Comparison of ENCODE assay signal across 10 mouse cellular contexts in genomic region chr2:112812637-112813402, GRCm38 (mm10).
A peak's percentile ranks its signal among the peaks of the same experiment; 100 is the strongest.
DNase-seq lines count a peak whose midpoint lies in the region; ATAC-seq and TF ChIP-seq lines count a peak whose summit lies in the region.
"Had no signal": no experiment of that assay in that cellular context is flagged by ENCODE, and none has a peak within 500 bp of the region (broad histone marks: within the 10 kb centered on the region; RNA-seq: fewer than 3 reads in every experiment).

No protein-coding gene starts in this region.

- no peaks in the 10 kb centered on the region for H3K27me3 ChIP-seq in heart, postnatal 0 days (ENCODE audit: control insufficient read depth, insufficient read depth, low read length)
- no peaks in the 10 kb centered on the region for H3K27me3 ChIP-seq in CH12.LX (replicated peaks)
- H3K27me3 ChIP-seq in liver, embryonic 14.5 days (ENCODE audit: control insufficient read depth, insufficient read depth, low read length): no peaks in the 10 kb centered on the region
- H3K27me3 ChIP-seq: embryonic facial prominence, embryonic 13.5 days had no signal

- TF ChIP-seq RAD21 in CH12.LX (IDR thresholded peaks at IDR 0.05; ENCODE audit: low read depth, low read length): peak; percentile 71

- peak; percentile 40 for TF ChIP-seq CTCF in heart, postnatal 0 days (IDR thresholded peaks at IDR 0.05; ENCODE audit: low read depth)
- peak; percentile 35 to 61; a peak in 3 of 4 replicates for TF ChIP-seq CTCF in CH12.LX (conservative IDR thresholded peaks at IDR 0.05 in 1 of 2, IDR thresholded peaks at IDR 0.05 in 1 of 2; ENCODE audit: low read depth in 2 of 2, low read length in 2 of 2)
- no peak for TF ChIP-seq CTCF in liver, embryonic 14.5 days (IDR thresholded peaks at IDR 0.05; ENCODE audit: low read depth)

- H3K9me3 ChIP-seq in heart, postnatal 0 days (replicated peaks; ENCODE audit: control insufficient read depth, low read length): no peaks in the 10 kb centered on the region
- H3K9me3 ChIP-seq in CH12.LX (replicated peaks; ENCODE audit: low read length): no peaks in the 10 kb centered on the region
- no peaks in the 10 kb centered on the region for H3K9me3 ChIP-seq in liver, embryonic 14.5 days (ENCODE audit: control insufficient read depth, low read length)
- H3K9me3 ChIP-seq: embryonic facial prominence, embryonic 13.5 days had no signal

- H3K4me2 ChIP-seq in heart, postnatal 0 days (ENCODE audit: low read depth, low read length): no peak overlapping the region
- no peak overlapping the region for H3K4me2 ChIP-seq in CH12.LX (ENCODE audit: insufficient read depth, low read depth, poor library complexity, severe bottlenecking)
- H3K4me2 ChIP-seq in liver, embryonic 14.5 days (ENCODE audit: low read depth): no peak overlapping the region
- H3K4me2 ChIP-seq: embryonic facial prominence, embryonic 13.5 days had no signal

- intact Hi-C loops in heart, postnatal 36 days (cut with DNase I): no loop called here

- DNase-seq in heart, postnatal 0 days (ENCODE audit: low spot score): no peak
- no peak for DNase-seq in heart, postnatal 36 days
- peak; percentile 27 for DNase-seq in CH12.LX (ENCODE audit: extremely low read depth)
- DNase-seq in cerebellum, postnatal 14 days: peak; percentile 40 to 48
- peak in 1 of 3 experiments; percentile 2 for DNase-seq in liver, embryonic 14.5 days (ENCODE audit: low read depth in 3 of 3, low spot score in 3 of 3)
- DNase-seq in adrenal gland, postnatal 4 days (ENCODE audit: low spot score in 2 of 2): no peak
- DNase-seq in lung, postnatal 25 days (ENCODE audit: low spot score): no peak
- DNase-seq in B cell, adult 2 months: no peak

- no peaks in the 10 kb centered on the region for H3K79me2 ChIP-seq in CH12.LX (replicated peaks; ENCODE audit: control insufficient read depth, extremely low read depth, insufficient read depth, poor library complexity, severe bottlenecking)

- no peak for TF ChIP-seq EP300 in heart, postnatal 0 days (IDR thresholded peaks at IDR 0.05; ENCODE audit: low read depth)
- TF ChIP-seq EP300 in CH12.LX (IDR thresholded peaks at IDR 0.05; ENCODE audit: low read length): no peak
- no peak for TF ChIP-seq EP300 in liver, embryonic 14.5 days (IDR thresholded peaks at IDR 0.05; ENCODE audit: low read depth)

- no peaks in the 10 kb centered on the region for H3K36me3 ChIP-seq in heart, postnatal 0 days (replicated peaks; ENCODE audit: control insufficient read depth, insufficient read depth, low read length)
- H3K36me3 ChIP-seq in CH12.LX (replicated peaks in 1 of 2; ENCODE audit: control insufficient read depth in 1 of 2, insufficient read depth in 1 of 2, low read length in 1 of 2): no peaks in the 10 kb centered on the region
- H3K36me3 ChIP-seq in liver, embryonic 14.5 days (replicated peaks; ENCODE audit: control insufficient read depth, insufficient read depth, low read depth): no peaks in the 10 kb centered on the region
- H3K36me3 ChIP-seq: embryonic facial prominence, embryonic 13.5 days had no signal

- no peak overlapping the region for H3K27ac ChIP-seq in heart, postnatal 0 days (ENCODE audit: low read depth)
- H3K27ac ChIP-seq in CH12.LX (ENCODE audit: insufficient read depth, low read depth): no peak overlapping the region
- H3K27ac ChIP-seq in liver, embryonic 14.5 days: no peak overlapping the region
- H3K27ac ChIP-seq: embryonic facial prominence, embryonic 13.5 days; macrophage had no signal

- in situ Hi-C loops in CH12.LX (cut with MboI; ENCODE audit: low pct_ligation_motif_present, low pct_unique_long_range_greater_than_20kb, low sequenced_read_pairs): no loop called here

- ATAC-seq in heart, postnatal 0 days (ENCODE audit: insufficient read depth, low read depth): no peak
- peak; percentile 39; the same call in 1 of the 2 replicates for ATAC-seq in liver, embryonic 14.5 days (ENCODE audit: insufficient read depth)

- no peak overlapping the region for H3K4me3 ChIP-seq in heart, postnatal 0 days (ENCODE audit: low read depth, low read length)
- no peak overlapping the region for H3K4me3 ChIP-seq in CH12.LX (replicated peaks in 1 of 3; ENCODE audit: low read depth in 2 of 3, low read length in 2 of 3, poor library complexity in 1 of 3)
- no peak overlapping the region for H3K4me3 ChIP-seq in liver, embryonic 14.5 days (ENCODE audit: insufficient read depth in 1 of 2, low read depth in 2 of 2, low read length in 2 of 2)
- H3K4me3 ChIP-seq: embryonic facial prominence, embryonic 13.5 days had no signal

- TF ChIP-seq POLR2A in CH12.LX (IDR thresholded peaks at IDR 0.05; ENCODE audit: low read depth, low read length): no peak

- H3K4me1 ChIP-seq in heart, postnatal 0 days (ENCODE audit: control insufficient read depth, insufficient read depth): no peaks in the 10 kb centered on the region
- no peaks in the 10 kb centered on the region for H3K4me1 ChIP-seq in CH12.LX (ENCODE audit: control insufficient read depth in 1 of 2, insufficient read depth in 2 of 2)
- H3K4me1 ChIP-seq in liver, embryonic 14.5 days (replicated peaks; ENCODE audit: control insufficient read depth in 2 of 2, insufficient read depth in 2 of 2, low read length in 1 of 2): no peaks in the 10 kb centered on the region
- H3K4me1 ChIP-seq: embryonic facial prominence, embryonic 13.5 days had no signal

- no peak overlapping the region for H3K9ac ChIP-seq in heart, postnatal 0 days (replicated peaks; ENCODE audit: low read depth, low read length)
- no peak overlapping the region for H3K9ac ChIP-seq in CH12.LX (ENCODE audit: insufficient read depth, low read depth)
- H3K9ac ChIP-seq in liver, embryonic 14.5 days (replicated peaks): no peak overlapping the region
- H3K9ac ChIP-seq: embryonic facial prominence, embryonic 13.5 days had no signal

- WGBS in heart, postnatal 0 days: 59% methylated on average over 5 of the region's 5 CpGs
- WGBS in liver, embryonic 14.5 days (ENCODE audit: insufficient replicate concordance): 48% methylated on average over 5 of the region's 5 CpGs

- dilution Hi-C loops in CH12.LX (cut with MboI; ENCODE audit: extremely low pct_ligation_motif_present, extremely low pct_unique_long_range_greater_than_20kb, low sequenced_read_pairs): no loop called here

TF ChIP-seq in CH12.LX, 34 proteins besides CTCF, POLR2A, EP300 and RAD21:
- TF ChIP-seq SMC3 (IDR thresholded peaks at IDR 0.05; ENCODE audit: low read depth, low read length) (peak; percentile 42), PAX5 (IDR thresholded peaks at IDR 0.05; ENCODE audit: low read length) (no peak), HCFC1 (IDR thresholded peaks at IDR 0.05; ENCODE audit: low read depth, low read length) (no peak)

Comparison
In these comparisons a context has a peak if more than half of its experiments do, and no peak if none do; other contexts are left out.
1. DNase-seq: peak in CH12.LX (single experiment) and cerebellum, postnatal 14 days (2 of 2); none in heart, postnatal 0 days (single experiment), heart, postnatal 36 days (0 of 2), adrenal gland, postnatal 4 days (0 of 2), lung, postnatal 25 days (single experiment) and B cell, adult 2 months (0 of 2).